Mouse (Mus musculus) limb, embryonic 13.5 days (tissue): ENCODE measurements around the gene Atrip. TPM values are rescaled to one million over a fixed set of nuclear protein-coding genes. Genes with fewer than 3 reads are reported as not detected.

ENCODE experiments used
- ATAC-seq: fragments of 200-750 bp; cut with Nextera tagmentation; 2 replicates; pipeline ENCODE4 v1.8.0; 2017; ENCODE audit warnings: low read depth, moderate number of reproducible peaks, moderate TSS enrichment; ENCODE audit not compliant: low FRiP score
- H3K27ac ChIP-seq: fragments of 300-500 bp; sonication (generic); 2 replicates; pipeline ENCODE4 v1.5.1; 2015; ENCODE audit warnings: inconsistent platforms, mild to moderate bottlenecking, moderate library complexity
- H3K27me3 ChIP-seq: fragments of 300-500 bp; sonication (generic); 2 replicates; pipeline ENCODE4 v1.6.1; 2015; ENCODE audit warnings: mild to moderate bottlenecking, inconsistent platforms
- H3K36me3 ChIP-seq: fragments of 300-500 bp; sonication (generic); 2 replicates; pipeline ENCODE4 v1.6.1; 2015; ENCODE audit warnings: inconsistent platforms, mild to moderate bottlenecking, moderate library complexity
- H3K4me1 ChIP-seq: fragments of 300-500 bp; sonication (generic); 2 replicates; pipeline ENCODE4 v1.6.1; 2015; ENCODE audit warnings: inconsistent platforms
- H3K4me2 ChIP-seq: fragments of 300-500 bp; sonication (generic); replicated peaks from 2 replicates; pipeline ENCODE4 v1.6.1; 2015; ENCODE audit warnings: inconsistent platforms, mild to moderate bottlenecking, moderate library complexity
- H3K4me3 ChIP-seq: fragments of 300-500 bp; sonication (generic); 2 replicates; pipeline ENCODE4 v1.5.1; 2015; ENCODE audit warnings: moderate library complexity, mild to moderate bottlenecking, inconsistent platforms
- H3K9ac ChIP-seq: fragments of 300-500 bp; sonication (generic); 2 replicates; pipeline ENCODE4 v1.6.1; 2015; ENCODE audit warnings: mild to moderate bottlenecking, inconsistent platforms
- H3K9me3 ChIP-seq: fragments of 300-500 bp; sonication (generic); 2 replicates; pipeline ENCODE4 v1.6.1; 2016; ENCODE audit warnings: inconsistent platforms
- WGBS: fragments of 180-500 bp; shearing (Covaris S2); methylation state at CpG from one replicate; pipeline ENCODE4 v1.1.7; 2015; 5-methylcytosine and 5-hydroxymethylcytosine counted together
- polyA plus RNA-seq: library from polyadenylated mRNA; unstranded; fragments of >200 nt; fragmentation: Nextera tagmentation; extraction: Ambion mirVana; gene quantifications from 2 replicates; pipeline ENCODE4 v1.2.1, GENCODE M21; 2015

Gene Atrip
- polyA plus RNA-seq, 1 experiment from 2014 or later: 29.0 TPM

- Histone ChIP-seq H3K36me3 (peaks cover 18% of the 10 kb centered on the region), H3K4me3 (no peak overlapping the region), H3K9me3 (no peaks in the 10 kb centered on the region), H3K4me2 (no peak overlapping the region), H3K27ac (no peak overlapping the region), H3K27me3 (no peaks in the 10 kb centered on the region), H3K4me1 (no peaks in the 10 kb centered on the region), H3K9ac (no peak overlapping the region)
- 84% methylated on average over 4 of the region's 4 CpGs for WGBS
- no peak for ATAC-seq
Observed at GRCm38 (mm10) chr9:109021428-109021827, 52.5 kb downstream of the Atrip start.

- no peak for ATAC-seq
- Histone ChIP-seq H3K36me3 (peaks cover 11% of the 10 kb centered on the region; the same call in 1 of the 2 replicates), H3K4me3 (no peak overlapping the region), H3K9me3 (no peaks in the 10 kb centered on the region), H3K9ac (no peak overlapping the region), H3K27me3 (no peaks in the 10 kb centered on the region), H3K4me1 (no peaks in the 10 kb centered on the region), H3K4me2 (no peak overlapping the region), H3K27ac (no peak overlapping the region)
- WGBS: 42% methylated on average over 11 of the region's 11 CpGs
Observed at GRCm38 (mm10) chr9:109016973-109017604, 56.8 kb downstream of the Atrip start.

DNA sequence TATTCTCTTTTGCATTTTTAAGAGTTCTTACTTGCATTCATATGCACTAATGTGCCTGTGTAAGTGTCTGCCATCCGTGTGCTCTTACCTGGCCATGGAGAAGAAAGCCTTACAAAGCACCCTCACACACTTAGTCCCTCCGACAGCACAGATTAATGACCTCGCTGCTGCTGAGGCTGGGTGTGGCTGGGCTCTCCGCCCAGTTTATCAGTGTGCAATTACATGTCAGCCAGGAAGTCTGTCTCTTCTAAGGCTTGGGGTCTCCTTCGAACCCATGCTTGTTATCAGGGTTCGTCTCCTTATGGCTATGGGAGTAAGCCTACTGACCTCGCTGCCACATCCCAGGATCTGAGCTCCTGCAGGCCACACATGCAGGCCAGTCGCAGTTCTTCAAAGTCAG lies 58.5 kb downstream of the Atrip start:
- ATAC-seq: no peak
- WGBS: 47% methylated on average over 8 of the region's 8 CpGs
- H3K27me3 ChIP-seq: no peaks in the 10 kb centered on the region
- no peak overlapping the region for H3K9ac ChIP-seq
- H3K4me3 ChIP-seq: no peak overlapping the region
- H3K36me3 ChIP-seq: peaks cover 23% of the 10 kb centered on the region
- H3K27ac ChIP-seq: no peak overlapping the region
- H3K9me3 ChIP-seq: no peaks in the 10 kb centered on the region
- H3K4me2 ChIP-seq: no peak overlapping the region
- no peaks in the 10 kb centered on the region for H3K4me1 ChIP-seq

GRCm38 (mm10) chr9:109010316-109010690 lies 63.6 kb downstream of the Atrip start:
- Histone ChIP-seq H3K4me1 (peaks cover 8% of the 10 kb centered on the region), H3K9me3 (no peaks in the 10 kb centered on the region), H3K4me3 (no peak overlapping the region), H3K4me2 (no peak overlapping the region), H3K27me3 (no peaks in the 10 kb centered on the region), H3K36me3 (peaks cover 24% of the 10 kb centered on the region), H3K27ac (no peak overlapping the region), H3K9ac (no peak overlapping the region)
- WGBS: 77% methylated on average over 14 of the region's 14 CpGs
- ATAC-seq: no peak

GRCm38 (mm10) chr9:109009636-109010315 lies 64.1 kb downstream of the Atrip start:
- Histone ChIP-seq H3K27me3 (no peaks in the 10 kb centered on the region), H3K9me3 (no peaks in the 10 kb centered on the region), H3K4me2 (no peak overlapping the region; the same call in 1 of the 2 replicates), H3K4me3 (no peak overlapping the region), H3K36me3 (peaks cover 24% of the 10 kb centered on the region), H3K4me1 (peaks cover 8% of the 10 kb centered on the region), H3K9ac (peak overlapping the region; percentile 43), H3K27ac (no peak overlapping the region)
- WGBS: 29% methylated on average over 17 of the region's 17 CpGs
- peak; percentile 35 for ATAC-seq

GRCm38 (mm10) chr9:109008994-109009635 lies 64.8 kb downstream of the Atrip start:
- no peak overlapping the region for H3K27ac ChIP-seq
- 64% methylated on average over 9 of the region's 10 CpGs for WGBS
- H3K27me3 ChIP-seq: no peaks in the 10 kb centered on the region
- no peak for ATAC-seq
- H3K4me1 ChIP-seq: peaks cover 8% of the 10 kb centered on the region
- no peaks in the 10 kb centered on the region for H3K9me3 ChIP-seq
- H3K9ac ChIP-seq: no peak overlapping the region
- no peak overlapping the region for H3K4me2 ChIP-seq
- no peak overlapping the region for H3K4me3 ChIP-seq
- peaks cover 24% of the 10 kb centered on the region for H3K36me3 ChIP-seq

DNA sequence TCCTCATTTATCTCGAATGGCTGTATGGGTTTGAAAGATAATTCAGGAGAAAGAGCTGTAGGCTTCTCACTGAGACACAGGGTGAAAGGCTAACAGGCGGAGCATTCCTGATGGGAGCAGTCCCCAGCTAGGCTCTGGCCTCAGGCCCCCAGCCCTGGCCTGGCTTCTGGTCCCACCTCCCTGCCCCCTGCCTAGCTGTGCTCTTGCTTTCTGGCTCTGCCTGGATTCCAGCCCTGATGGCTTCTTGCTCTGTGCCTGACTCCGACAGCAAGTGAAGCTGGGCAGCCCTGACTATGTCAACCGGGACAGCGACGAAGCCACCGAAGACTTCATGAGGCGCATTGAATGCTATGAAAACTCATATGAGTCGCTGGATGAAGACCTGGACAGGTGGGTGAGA lies 65.8 kb downstream of the Atrip start:
- H3K4me2 ChIP-seq: no peak overlapping the region
- H3K36me3 ChIP-seq: peaks cover 24% of the 10 kb centered on the region
- peaks cover 8% of the 10 kb centered on the region for H3K4me1 ChIP-seq
- ATAC-seq: no peak
- H3K9ac ChIP-seq: no peak overlapping the region
- no peak overlapping the region for H3K27ac ChIP-seq
- no peaks in the 10 kb centered on the region for H3K9me3 ChIP-seq
- no peaks in the 10 kb centered on the region for H3K27me3 ChIP-seq
- no peak overlapping the region for H3K4me3 ChIP-seq
- 88% methylated on average over 9 of the region's 9 CpGs for WGBS

Other genes with a start within 250 kb of the Atrip start
- gene Celsr3, start 247.8 kb downstream of the Atrip start, polyA plus RNA-seq: 0.09 and 0.13 TPM in 2 replicates
- 19.0 and 19.6 TPM in 2 replicates for gene Slc26a6, start 220.8 kb downstream of the Atrip start, polyA plus RNA-seq
- gene Tmem89, start 159.5 kb downstream of the Atrip start, polyA plus RNA-seq: not detected in 2 replicates
- gene Uqcrc1, start 137.5 kb downstream of the Atrip start, polyA plus RNA-seq: 437 and 447 TPM in 2 replicates
- 6.7 and 7.7 TPM in 2 replicates for gene Col7a1, start 120.5 kb downstream of the Atrip start, polyA plus RNA-seq
- gene Ucn2, start 88.1 kb downstream of the Atrip start, polyA plus RNA-seq: 0.22 and 0.33 TPM in 2 replicates
- 12.3 and 14.6 TPM in 2 replicates for gene Pfkfb4, start 82.3 kb downstream of the Atrip start, polyA plus RNA-seq
- gene Shisa5, start 35.6 kb downstream of the Atrip start, polyA plus RNA-seq: 84.1 and 87.1 TPM in 2 replicates
- 9.0 and 11.8 TPM in 2 replicates for gene Trex1, start 14.4 kb downstream of the Atrip start, polyA plus RNA-seq
- gene Ccdc51, start 8.4 kb upstream of the Atrip start, polyA plus RNA-seq: 13.4 and 14.2 TPM in 2 replicates
- 711 TPM in 2 replicates for gene Tma7, start 8.5 kb upstream of the Atrip start, polyA plus RNA-seq
- 13.0 and 13.4 TPM in 2 replicates for gene Plxnb1, start 21.3 kb upstream of the Atrip start, polyA plus RNA-seq
- gene Fbxw21, start 87.9 kb upstream of the Atrip start, polyA plus RNA-seq: not detected in 2 replicates
- gene Fbxw13, start 121.9 kb upstream of the Atrip start, polyA plus RNA-seq: not detected in 2 replicates
- not detected in 2 replicates for gene Fbxw20, start 160.6 kb upstream of the Atrip start, polyA plus RNA-seq
- gene Fbxw14, start 213.6 kb upstream of the Atrip start, polyA plus RNA-seq: not detected in 2 replicates